Mouse (Mus musculus): ENCODE data around the gene Sval1.

Sval1 gene

GRCm38 (mm10) chr6:41951330-41951729 is at the start of gene Sval1:
Gene Sval1, plus strand, starts transcription at chr6:41951630.
- DNase-seq (ENCODE audit: low read depth, low spot score): no peak

GRCm38 (mm10) chr6:41911625-41912024 is 39.8 kb upstream of the Sval1 start:
- no peak for DNase-seq (ENCODE audit: low read depth, low spot score)

GRCm38 (mm10) chr6:41914883-41915282 is 36.5 kb upstream of the Sval1 start:
- no peak for DNase-seq (ENCODE audit: low read depth, low spot score)

- DNase-seq (ENCODE audit: low read depth, low spot score): no peak
Observed at GRCm38 (mm10) chr6:41967840-41968239, 16.4 kb downstream of the Sval1 start, which contains the start of gene Sval3. Gene Sval3, plus strand, starts transcription at chr6:41968140.

Data from WW6 (cell line).